Mouse (Mus musculus) ES-E14 (cell line): ENCODE measurements at regions not wholly inside any gene's neighbourhood (a gene's known extent, or its start where the extent isn't known, plus 50 kb on each side); places are given as distances from the start of the nearest gene placed in this dataset.
A peak's percentile ranks its signal among the peaks of the same experiment; 100 is the strongest.

Experiments used
- DNase-seq: peaks from one replicate; pipeline ENCODE4 v3.0.0-alpha.2; 2013; ENCODE audit warnings: low read depth, low spot score
- H3K27ac ChIP-seq: 2 replicates; pipeline ENCODE4 v1.5.1; 2012; ENCODE audit warnings: low read depth, mild to moderate bottlenecking, low read length, moderate library complexity, mixed read lengths; ENCODE audit not compliant: poor library complexity, insufficient read depth, severe bottlenecking
- H3K36me3 ChIP-seq: 2 replicates; pipeline ENCODE4 v1.6.1; 2012; ENCODE audit warnings: mild to moderate bottlenecking, low read length, moderate library complexity, mixed read lengths; ENCODE audit not compliant: control insufficient read depth, poor library complexity, insufficient read depth, severe bottlenecking
- H3K4me1 ChIP-seq, 2 experiments: fragments of 150-350 bp in 1 of 2; sonication (generic) in 1 of 2; 2 replicates each; pipeline ENCODE4 v1.6.1; 2012; ENCODE audit warnings: low read length in 2 of 2, mild to moderate bottlenecking in 1 of 2, mixed read lengths in 1 of 2; ENCODE audit not compliant: control insufficient read depth in 2 of 2, insufficient read depth in 2 of 2, poor library complexity in 1 of 2
- H3K4me3 ChIP-seq, 2 experiments: fragments of 150-350 bp in 1 of 2; sonication (generic) in 1 of 2; 2 replicates each; pipeline ENCODE4 v1.5.1; 2012; ENCODE audit warnings: low read length in 2 of 2, low read depth in 1 of 2, mild to moderate bottlenecking in 1 of 2, mixed read lengths in 1 of 2; ENCODE audit not compliant: insufficient read depth in 1 of 2, poor library complexity in 1 of 2, severe bottlenecking in 1 of 2
- H3K9ac ChIP-seq: 2 replicates; pipeline ENCODE4 v1.6.1; 2012; ENCODE audit warnings: low read depth, mild to moderate bottlenecking, low read length, mixed read lengths; ENCODE audit not compliant: poor library complexity, insufficient read depth, severe bottlenecking
- H3K9me3 ChIP-seq: fragments of 150-350 bp; sonication (generic); 2 replicates; pipeline ENCODE4 v1.6.1; 2012; ENCODE audit warnings: low read depth, mild to moderate bottlenecking, low read length; ENCODE audit not compliant: control insufficient read depth, insufficient read depth
- CHD2 ChIP-seq: IDR thresholded peaks from 2 replicates; pipeline ENCODE4 v1.6.1; 2014; ENCODE audit warnings: mild to moderate bottlenecking, low read depth, low read length, inconsistent platforms
- HCFC1 ChIP-seq: IDR thresholded peaks from 2 replicates; pipeline ENCODE4 v1.6.1; 2012; ENCODE audit warnings: low read length, inconsistent platforms, borderline replicate concordance; ENCODE audit not compliant: insufficient read depth
- MAFK ChIP-seq: IDR thresholded peaks from 2 replicates; pipeline ENCODE4 v1.6.1; 2014; ENCODE audit warnings: mild to moderate bottlenecking, low read depth, low read length, inconsistent platforms; ENCODE audit not compliant: insufficient read depth
- ZC3H11A ChIP-seq: IDR thresholded peaks from 2 replicates; pipeline ENCODE4 v1.6.1; 2012; ENCODE audit warnings: low read depth, mild to moderate bottlenecking, inconsistent platforms, low read length, borderline replicate concordance
- ZNF384 ChIP-seq: IDR thresholded peaks from 2 replicates; pipeline ENCODE4 v1.6.1; 2012; ENCODE audit warnings: low read depth, low read length, inconsistent platforms
- in situ Hi-C, 2 experiments: fragments of 600-800 bp; cut with MboI; formaldehyde crosslinking; loops; one replicate each; pipeline ENCODE4 v1.15.1; 2025; ENCODE audit warnings: low sequenced_read_pairs in 2 of 2, inconsistent platforms in 1 of 2; ENCODE audit not compliant: unreplicated experiment in 2 of 2

DNA sequence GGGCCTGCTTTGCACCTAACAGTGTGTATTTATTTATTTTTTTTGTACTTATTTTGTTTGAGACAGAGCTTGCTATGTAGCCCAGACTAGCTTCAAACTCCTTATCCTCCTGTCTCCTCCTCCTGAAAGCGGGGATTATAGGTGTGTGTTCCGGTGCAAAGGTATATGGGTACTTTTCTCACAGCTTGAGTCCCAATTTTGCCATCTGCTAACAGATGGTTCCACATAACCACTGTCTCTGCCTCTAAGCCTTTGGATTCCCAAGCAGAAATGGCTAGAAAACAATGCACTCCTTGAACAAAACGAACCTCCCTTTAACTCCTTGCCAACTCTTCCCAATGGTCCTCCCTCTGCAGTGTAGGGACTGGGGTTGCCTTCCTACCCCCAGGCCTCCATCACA lies 95.5 kb downstream of the Matn1 start:
- Histone ChIP-seq H3K36me3 (no peaks in the 10 kb centered on the region), H3K27ac (no peak overlapping the region), H3K4me3 (no peak overlapping the region), H3K4me1 (no peaks in the 10 kb centered on the region; a peak in 1 of 4 replicates), H3K9me3 (no peaks in the 10 kb centered on the region), H3K9ac (no peak overlapping the region)
- in situ Hi-C loops: loop anchor here in 1 of 2 experiments (10.0 kb wide), 1 partner anchor 75 kb away; no protein-coding TSS in a partner anchor
- no peak for TF ChIP-seq MAFK
- no peak for TF ChIP-seq ZNF384
- no peak for TF ChIP-seq CHD2
- no peak for TF ChIP-seq ZC3H11A
- no peak for TF ChIP-seq HCFC1
- DNase-seq: no peak

- Histone ChIP-seq H3K4me1 (no peaks in the 10 kb centered on the region; a peak in 1 of 4 replicates), H3K9me3 (no peaks in the 10 kb centered on the region), H3K9ac (no peak overlapping the region), H3K4me3 (no peak overlapping the region), H3K36me3 (no peaks in the 10 kb centered on the region), H3K27ac (no peak overlapping the region)
- TF ChIP-seq ZNF384 (no peak), MAFK (no peak), CHD2 (no peak), ZC3H11A (no peak), HCFC1 (no peak)
- no peak for DNase-seq
- in situ Hi-C loops: no loop called here
Measured at GRCm38 (mm10) chr4:131041210-131041609, 97.0 kb downstream of the Matn1 start.

GRCm38 (mm10) chr4:131046101-131046500 lies 101.9 kb downstream of the Matn1 start:
- TF ChIP-seq MAFK (no peak), ZNF384 (no peak), CHD2 (no peak)
- Histone ChIP-seq H3K9me3 (no peaks in the 10 kb centered on the region), H3K27ac (no peak overlapping the region), H3K9ac (no peak overlapping the region), H3K4me3 (no peak overlapping the region), H3K36me3 (no peaks in the 10 kb centered on the region), H3K4me1 (no peaks in the 10 kb centered on the region; a peak in 1 of 4 replicates)
- in situ Hi-C loops: no loop called here
- DNase-seq: no peak

DNA sequence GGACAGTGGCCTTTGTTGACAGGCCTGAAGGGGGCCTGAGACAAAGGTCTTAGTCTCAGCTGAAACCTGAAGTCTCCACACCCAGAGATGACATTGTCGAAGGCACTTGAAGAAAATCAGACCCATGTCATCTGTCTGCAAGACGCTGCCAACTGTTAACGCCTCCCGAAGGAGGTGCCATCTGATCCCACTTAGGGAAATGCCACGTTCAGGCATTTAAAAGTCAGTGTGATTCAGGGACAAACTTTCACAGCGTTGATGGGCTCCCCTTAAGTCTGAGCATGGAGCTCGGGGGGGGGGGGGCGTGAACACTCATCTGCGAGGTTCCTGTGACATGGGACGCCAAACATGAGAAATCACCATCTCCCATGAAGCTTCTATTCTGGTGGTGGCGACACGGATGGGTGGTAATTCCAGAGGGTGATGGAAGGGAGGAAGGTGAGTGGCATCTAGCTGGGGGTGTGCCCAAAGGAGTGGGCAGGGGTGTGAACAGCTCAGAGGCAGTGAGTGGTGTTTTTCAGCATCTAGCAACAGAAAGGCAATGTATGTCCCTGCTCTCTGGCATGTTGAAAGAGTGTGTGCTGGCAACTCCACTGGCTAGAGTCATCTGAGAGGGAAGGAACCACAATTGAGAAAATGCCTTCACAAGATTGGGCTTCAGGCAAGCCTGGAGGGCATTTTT lies 102.9 kb downstream of the Matn1 start:
- Histone ChIP-seq H3K36me3 (no peaks in the 10 kb centered on the region), H3K4me1 (no peaks in the 10 kb centered on the region; a peak in 1 of 4 replicates), H3K27ac (no peak overlapping the region), H3K4me3 (no peak overlapping the region), H3K9ac (no peak overlapping the region), H3K9me3 (no peaks in the 10 kb centered on the region)
- TF ChIP-seq HCFC1: no peak
- no peak for TF ChIP-seq MAFK
- TF ChIP-seq ZC3H11A: no peak
- no peak for TF ChIP-seq ZNF384
- no peak for TF ChIP-seq CHD2
- in situ Hi-C loops: no loop called here
- no peak for DNase-seq

DNA sequence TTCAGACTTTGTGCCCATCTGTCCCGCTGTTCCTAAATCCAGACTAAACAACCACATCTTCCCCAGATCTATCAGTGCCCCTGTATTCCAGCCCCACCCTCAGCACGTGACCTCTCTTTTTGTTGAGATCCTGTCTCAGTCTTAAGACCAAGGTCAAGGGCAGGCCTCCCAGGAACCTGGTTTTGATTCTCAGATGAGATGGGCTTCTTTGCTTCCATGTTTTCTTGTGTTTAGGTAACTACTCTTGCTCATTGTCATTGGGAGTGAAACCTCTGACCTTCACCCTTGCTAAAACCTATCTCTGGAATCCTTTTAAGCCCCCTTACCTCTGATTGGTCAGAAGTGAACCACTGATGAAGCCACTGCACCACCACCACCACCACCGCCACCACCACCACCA lies 112.1 kb downstream of the Matn1 start:
- H3K9me3 ChIP-seq: no peaks in the 10 kb centered on the region

More for the DNA sequence above, 112.1 kb downstream of the Matn1 start:
- Histone ChIP-seq H3K36me3 (no peaks in the 10 kb centered on the region), H3K4me1 (no peaks in the 10 kb centered on the region), H3K4me3 (no peak overlapping the region), H3K27ac (no peak overlapping the region), H3K9ac (no peak overlapping the region)
- in situ Hi-C loops: no loop called here
- DNase-seq: peak; percentile 48
- no peak for TF ChIP-seq MAFK
- TF ChIP-seq ZC3H11A: no peak
- TF ChIP-seq ZNF384: no peak
- no peak for TF ChIP-seq CHD2
- TF ChIP-seq HCFC1: no peak
